Mouse (Mus musculus) spleen, adult 2 months (tissue): ENCODE results near the gene Cdadc1. TPM values are rescaled to one million over a fixed set of nuclear protein-coding genes. Genes with fewer than 3 reads are reported as not detected.
A peak's percentile ranks its signal among the peaks of the same experiment; 100 is the strongest.

ENCODE experiments used
- DNase-seq, 2 experiments: peaks; one replicate each; pipeline versions ENCODE4 v3.0.0 to v3.0.0-alpha.2; 2012 to 2021; ENCODE audit warnings: low spot score in 2 of 2, low read depth in 1 of 2
- H3K27ac ChIP-seq: fragments of 200-500 bp; 2 replicates; pipeline ENCODE4 v1.5.1; 2012; ENCODE audit warnings: low read length, inconsistent platforms; ENCODE audit not compliant: insufficient read depth
- H3K27me3 ChIP-seq: fragments of 200-500 bp; 2 replicates; pipeline ENCODE4 v1.6.1; 2012; ENCODE audit warnings: mild to moderate bottlenecking, moderate library complexity, low read length, inconsistent platforms; ENCODE audit not compliant: control insufficient read depth, insufficient read depth
- H3K36me3 ChIP-seq: fragments of 200-500 bp; 2 replicates; pipeline ENCODE4 v1.6.1; 2012; ENCODE audit warnings: mild to moderate bottlenecking, low read length, inconsistent platforms; ENCODE audit not compliant: control insufficient read depth, insufficient read depth
- H3K4me1 ChIP-seq: fragments of 200-500 bp; 2 replicates; pipeline ENCODE4 v1.6.1; 2011; ENCODE audit warnings: inconsistent platforms; ENCODE audit not compliant: control insufficient read depth, insufficient read depth, insufficient read length
- H3K4me3 ChIP-seq: fragments of 200-500 bp; 2 replicates; pipeline ENCODE4 v1.5.1; 2011; ENCODE audit warnings: mild to moderate bottlenecking, inconsistent platforms; ENCODE audit not compliant: insufficient read depth, insufficient read length; ENCODE audit errors: extremely low read depth
- CTCF ChIP-seq: fragments of 200-500 bp; IDR thresholded peaks from 2 replicates; pipeline ENCODE4 v1.5.1; 2011; ENCODE audit warnings: mild to moderate bottlenecking, inconsistent platforms; ENCODE audit not compliant: insufficient read depth, insufficient read length, insufficient replicate concordance; ENCODE audit errors: extremely low read depth
- POLR2A ChIP-seq: fragments of 200-500 bp; IDR thresholded peaks from 2 replicates; pipeline ENCODE4 v1.6.1; 2011; ENCODE audit warnings: low read depth, low read length, inconsistent platforms
- WGBS: fragments of 180-500 bp; shearing (Covaris S2); methylation state at CpG from one replicate; pipeline ENCODE4 v1.1.7; 2018; 5-methylcytosine and 5-hydroxymethylcytosine counted together
- polyA plus RNA-seq: library from polyadenylated mRNA; depleted of rRNA; stranded (reverse); fragments of >200 nt; gene quantifications from 2 replicates; pipeline ENCODE4 v1.2.3, GENCODE M21; 2012

The Cdadc1 gene
- polyA plus RNA-seq, 1 experiment: 2.2 TPM

DNA sequence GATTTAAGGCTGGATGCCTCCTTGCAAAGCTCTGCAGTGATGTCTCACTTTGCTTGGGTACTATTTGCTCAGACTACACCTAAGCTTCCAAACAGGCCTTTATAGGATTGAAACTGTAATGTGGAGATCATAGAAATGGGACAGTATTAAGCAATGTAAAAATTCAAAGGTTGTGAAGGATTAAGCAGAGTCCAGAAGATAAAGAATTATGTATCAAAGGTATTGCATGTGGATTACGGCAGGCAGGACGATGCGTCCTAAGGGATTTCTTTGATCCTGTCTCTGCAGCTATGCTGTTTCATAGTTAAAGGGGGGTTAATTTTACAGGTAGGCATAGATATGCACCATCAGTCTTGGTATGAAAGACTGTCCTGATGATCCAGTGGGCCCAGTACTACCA, 5.2 kb downstream of the Cdadc1 start:
- no peak for DNase-seq
- WGBS: 95% methylated on average over 3 of the region's 3 CpGs
- no peak overlapping the region for H3K4me3 ChIP-seq
- no peak for TF ChIP-seq POLR2A
- TF ChIP-seq CTCF: no peak
- H3K4me1 ChIP-seq: peaks cover 7% of the 10 kb centered on the region; the same call in 1 of the 2 replicates
- H3K36me3 ChIP-seq: peaks cover 19% of the 10 kb centered on the region
- H3K27ac ChIP-seq: no peak overlapping the region
- H3K27me3 ChIP-seq: no peaks in the 10 kb centered on the region

DNA sequence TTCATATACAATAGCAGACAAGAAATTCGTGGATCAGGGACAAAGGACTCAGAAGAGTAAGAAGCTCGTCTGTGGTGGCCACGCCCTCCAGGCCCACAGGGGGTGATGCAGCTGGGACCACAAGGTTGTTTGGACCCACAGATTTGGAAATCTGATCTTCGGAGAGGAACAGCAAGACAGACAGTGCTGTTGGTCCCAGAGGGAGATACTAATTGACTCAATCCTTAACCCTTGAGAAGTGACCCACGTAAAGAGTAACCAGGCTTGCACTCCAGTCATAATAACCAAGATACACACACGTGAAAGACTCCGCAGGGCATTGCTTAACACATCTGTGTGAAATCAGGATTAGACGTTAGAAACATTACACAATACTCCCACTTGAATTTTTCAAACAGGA, 5.9 kb downstream of the Cdadc1 start:
- no peak overlapping the region for H3K4me3 ChIP-seq

DNA sequence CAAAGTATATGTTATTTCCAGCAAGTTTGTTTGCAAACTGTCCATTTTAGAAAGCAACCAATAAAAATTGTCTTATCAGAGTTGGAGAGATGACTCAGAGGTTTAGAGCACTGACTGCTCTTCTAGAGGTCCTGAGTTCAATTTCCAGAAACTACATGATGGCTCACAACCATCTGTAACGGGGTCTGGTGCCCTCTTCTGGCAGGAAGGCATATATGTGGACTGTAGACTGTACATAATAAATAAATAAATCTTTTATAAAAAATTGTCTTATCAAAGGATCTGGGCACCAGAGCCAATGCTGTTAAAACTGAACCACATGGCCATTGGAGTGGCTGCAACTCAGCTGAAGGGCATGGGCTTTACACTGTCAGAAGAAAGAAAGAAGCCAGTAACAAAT, 7.1 kb downstream of the Cdadc1 start:
- Histone ChIP-seq H3K4me3 (no peak overlapping the region), H3K27me3 (no peaks in the 10 kb centered on the region), H3K36me3 (peaks cover 25% of the 10 kb centered on the region), H3K4me1 (no peaks in the 10 kb centered on the region), H3K27ac (no peak overlapping the region)
- peak; percentile 7 to 23 for DNase-seq
- 77% methylated on average over 1 of the region's 1 CpGs for WGBS
- TF ChIP-seq CTCF: no peak
- TF ChIP-seq POLR2A: no peak

More for the DNA sequence above, 5.9 kb downstream of the Cdadc1 start:
- H3K27ac ChIP-seq: no peak overlapping the region
- H3K27me3 ChIP-seq: no peaks in the 10 kb centered on the region
- H3K36me3 ChIP-seq: peaks cover 19% of the 10 kb centered on the region
- peaks cover 2% of the 10 kb centered on the region; the same call in 1 of the 2 replicates for H3K4me1 ChIP-seq
- no peak for DNase-seq
- WGBS: 88% methylated on average over 8 of the region's 8 CpGs
- TF ChIP-seq POLR2A (no peak), CTCF (no peak)

DNA sequence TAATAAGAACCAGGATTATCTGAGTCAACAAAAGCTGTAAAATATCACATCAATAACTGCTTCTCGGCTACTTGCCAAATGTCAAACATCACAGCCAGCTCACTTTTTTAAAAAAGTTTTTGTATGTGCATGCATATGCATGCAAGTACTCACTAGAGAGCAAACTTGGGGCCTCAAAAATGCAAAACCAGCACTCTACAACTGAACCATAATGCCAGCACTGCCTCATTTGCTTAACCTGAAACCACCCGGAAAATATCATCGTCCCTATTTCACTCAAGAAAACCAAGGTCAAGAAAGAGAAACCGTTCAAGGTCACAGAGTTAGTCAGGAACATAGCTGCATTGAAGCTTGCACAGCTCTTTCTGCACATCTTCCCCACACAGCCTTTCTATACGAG, 21.4 kb downstream of the Cdadc1 start:
- Histone ChIP-seq H3K27me3 (no peaks in the 10 kb centered on the region), H3K4me3 (no peak overlapping the region), H3K36me3 (peaks cover 29% of the 10 kb centered on the region), H3K4me1 (no peaks in the 10 kb centered on the region), H3K27ac (no peak overlapping the region)
- no peak for TF ChIP-seq POLR2A
- TF ChIP-seq CTCF: no peak
- no peak for DNase-seq
- 85% methylated on average over 5 of the region's 5 CpGs for WGBS

DNA sequence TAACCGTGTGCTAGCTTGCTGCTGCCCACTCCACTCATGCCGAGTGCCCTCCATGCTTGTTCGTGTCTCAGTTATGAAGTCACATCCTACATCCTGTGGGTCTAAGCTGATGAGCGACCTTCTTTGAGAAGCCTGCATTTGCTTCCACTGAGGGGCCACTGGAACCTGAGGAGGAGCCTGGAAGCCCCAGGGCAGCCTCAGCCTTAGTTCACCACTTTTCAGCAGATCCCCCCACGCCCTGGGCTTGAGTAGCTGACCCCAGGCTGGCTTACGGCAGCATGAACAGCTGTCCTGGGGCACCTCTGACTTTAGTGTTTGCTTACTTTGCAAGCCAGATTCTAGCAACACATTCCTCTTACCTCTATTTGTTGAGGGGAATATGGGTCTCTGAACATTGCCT, 31.0 kb downstream of the Cdadc1 start:
- no peaks in the 10 kb centered on the region for H3K4me1 ChIP-seq
- H3K27me3 ChIP-seq: no peaks in the 10 kb centered on the region
- H3K4me3 ChIP-seq: no peak overlapping the region
- no peak for TF ChIP-seq POLR2A
- no peak for TF ChIP-seq CTCF
- peaks cover 20% of the 10 kb centered on the region for H3K36me3 ChIP-seq
- DNase-seq: no peak
- WGBS: 92% methylated on average over 6 of the region's 6 CpGs
- H3K27ac ChIP-seq: no peak overlapping the region

DNA sequence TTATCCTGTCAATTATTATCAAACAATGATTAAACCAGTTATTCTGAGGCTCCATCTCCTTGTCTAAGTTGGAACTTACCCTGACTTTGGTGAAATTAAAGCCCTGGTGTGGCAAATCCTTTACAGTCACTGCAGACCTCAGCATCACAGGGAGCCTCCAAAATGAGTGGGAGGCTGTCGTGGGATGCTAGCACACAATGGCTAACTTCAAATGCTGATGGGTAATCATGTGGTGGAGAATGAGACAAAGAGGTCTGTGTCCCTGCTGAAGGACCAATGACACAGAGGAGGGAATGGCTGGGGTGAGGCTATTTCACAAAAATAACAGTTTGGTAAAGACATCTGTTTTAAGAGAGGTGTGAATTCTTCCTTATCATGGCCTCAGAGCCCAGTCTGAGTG, 39.9 kb downstream of the Cdadc1 start:
- no peak for DNase-seq
- H3K27me3 ChIP-seq: no peaks in the 10 kb centered on the region
- TF ChIP-seq POLR2A: no peak
- no peak for TF ChIP-seq CTCF
- H3K4me1 ChIP-seq: no peaks in the 10 kb centered on the region
- H3K36me3 ChIP-seq: no peaks in the 10 kb centered on the region
- H3K27ac ChIP-seq: no peak overlapping the region
- 82% methylated on average over 1 of the region's 1 CpGs for WGBS
- H3K4me3 ChIP-seq: no peak overlapping the region

DNA sequence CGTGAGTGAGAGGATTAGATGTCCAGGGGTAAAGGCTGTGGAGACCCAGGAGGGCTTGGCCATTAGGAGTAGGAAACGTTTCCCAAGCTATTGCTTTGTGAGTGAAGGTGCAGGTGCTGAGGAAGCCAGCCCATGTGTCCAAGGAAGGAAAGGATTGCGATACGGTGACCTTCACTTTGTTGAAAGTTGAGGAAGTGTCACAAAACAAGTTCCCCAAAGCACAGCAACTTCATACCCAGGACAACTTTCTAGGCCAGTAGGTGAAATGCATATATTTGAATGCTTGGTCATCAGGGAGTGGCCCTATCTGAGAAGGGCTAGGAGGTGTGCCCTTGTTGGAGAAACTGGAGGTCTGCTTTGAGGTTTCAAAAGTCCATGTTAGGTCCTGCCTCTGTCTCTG, 40.7 kb downstream of the Cdadc1 start:
- Histone ChIP-seq H3K4me1 (no peaks in the 10 kb centered on the region), H3K36me3 (no peaks in the 10 kb centered on the region), H3K27ac (no peak overlapping the region), H3K27me3 (no peaks in the 10 kb centered on the region), H3K4me3 (no peak overlapping the region)
- DNase-seq: no peak
- TF ChIP-seq POLR2A: no peak
- TF ChIP-seq CTCF: no peak
- 54% methylated on average over 4 of the region's 4 CpGs for WGBS
